Mouse (Mus musculus) left cerebral cortex, adult 8-10 months (tissue): ENCODE results near the gene Proz. TPM values are rescaled to one million over a fixed set of nuclear protein-coding genes. Genes with fewer than 3 reads are reported as not detected.

Source experiments
- DNase-seq, 2 experiments: peaks; one replicate each; pipeline ENCODE4 v3.0.0; 2022; ENCODE audit warnings: low spot score in 2 of 2
- total RNA-seq, 4 experiments: library from RNA; stranded (reverse); gene quantifications; 2 replicates each; pipeline ENCODE4 v1.2.4; 2022

Proz gene
- total RNA-seq, 4 experiments from 2014 or later, result not detected

GRCm38 (mm10) chr8:13105908-13106551 is 45.3 kb downstream of the Proz start:
- DNase-seq, result no peak

DNA sequence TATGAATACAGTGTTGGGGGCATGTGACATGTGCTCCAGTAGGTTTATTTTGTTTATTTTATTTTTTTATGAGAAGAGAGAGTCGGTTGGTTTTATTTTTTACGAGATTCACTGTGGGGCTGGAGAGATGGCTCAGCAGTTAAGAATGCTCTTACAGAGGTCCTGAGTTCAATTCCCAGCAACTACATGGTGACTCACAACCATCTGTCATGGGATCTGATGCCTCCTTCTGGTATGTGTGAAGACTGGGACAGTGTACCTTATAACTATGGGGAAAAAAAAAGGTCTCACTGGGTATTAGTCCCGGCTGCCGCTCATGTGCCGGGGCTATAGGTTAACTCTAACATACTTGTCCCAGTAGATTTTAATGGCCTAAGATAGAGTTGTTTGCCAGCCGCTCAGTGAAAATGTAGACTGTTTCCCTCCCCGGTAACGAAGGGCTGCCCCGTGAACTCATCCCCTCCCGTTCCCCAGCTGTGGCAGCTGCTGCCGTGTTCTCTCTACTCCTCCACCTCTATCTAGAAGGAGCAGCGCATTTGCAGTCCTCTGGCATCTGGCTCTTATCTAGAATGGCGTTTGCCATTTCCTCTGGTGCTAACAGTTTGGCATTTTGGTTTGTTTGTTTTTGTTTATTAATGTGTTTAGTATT is 47.4 kb downstream of the Proz start:
- no peak for DNase-seq

DNA sequence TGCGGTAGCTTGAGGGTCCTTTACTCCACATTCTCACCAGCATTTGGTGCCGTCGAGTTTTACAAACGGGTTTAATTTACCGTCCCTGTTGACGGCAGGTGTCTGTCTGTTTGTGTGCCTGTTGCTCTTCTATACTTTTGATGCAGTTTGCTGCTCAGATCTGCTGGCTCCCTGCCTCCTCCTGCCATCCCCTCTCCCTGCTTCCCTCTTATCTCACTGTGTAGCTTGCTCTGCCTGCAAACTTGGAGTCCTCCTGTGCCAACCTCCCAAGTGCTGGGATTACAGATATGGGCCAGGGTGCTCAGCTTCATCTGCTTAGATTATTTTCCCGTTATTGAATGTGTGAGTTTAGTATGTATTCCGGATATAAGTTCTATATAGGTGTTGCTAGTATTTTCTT is 48.3 kb downstream of the Proz start:
- no peak for DNase-seq

- DNase-seq, result no peak
Observed at GRCm38 (mm10) chr8:13109416-13109960, 48.8 kb downstream of the Proz start.

- no peak for DNase-seq
Observed at GRCm38 (mm10) chr8:13111917-13112316, 51.2 kb downstream of the Proz start.

GRCm38 (mm10) chr8:13113232-13113631 is 52.5 kb downstream of the Proz start:
- DNase-seq, result no peak

- DNase-seq, result no peak
Observed at GRCm38 (mm10) chr8:13117096-13117495, 56.4 kb downstream of the Proz start.

DNA sequence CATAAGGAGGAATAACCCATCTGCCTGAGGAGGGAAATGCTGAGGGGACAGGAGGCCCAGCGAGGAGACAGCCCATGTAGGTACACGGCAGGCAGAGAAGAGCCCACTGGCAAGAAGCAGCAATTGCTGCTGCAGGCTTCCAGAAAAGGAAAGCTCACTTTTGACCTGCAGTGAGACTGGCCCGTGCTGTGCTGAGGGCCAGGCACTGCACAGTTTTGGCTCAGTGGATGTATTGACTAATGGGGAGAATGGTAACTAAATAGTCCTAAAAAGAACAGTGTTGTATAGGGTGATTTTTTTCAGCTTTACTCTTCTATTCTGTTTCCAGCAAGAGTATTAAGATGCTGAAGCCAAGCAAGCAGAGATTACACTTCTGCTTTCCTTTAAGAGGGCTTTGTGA is 57.8 kb downstream of the Proz start:
- no peak for DNase-seq

GRCm38 (mm10) chr8:13120882-13121665 is 60.4 kb downstream of the Proz start:
- no peak for DNase-seq

DNA sequence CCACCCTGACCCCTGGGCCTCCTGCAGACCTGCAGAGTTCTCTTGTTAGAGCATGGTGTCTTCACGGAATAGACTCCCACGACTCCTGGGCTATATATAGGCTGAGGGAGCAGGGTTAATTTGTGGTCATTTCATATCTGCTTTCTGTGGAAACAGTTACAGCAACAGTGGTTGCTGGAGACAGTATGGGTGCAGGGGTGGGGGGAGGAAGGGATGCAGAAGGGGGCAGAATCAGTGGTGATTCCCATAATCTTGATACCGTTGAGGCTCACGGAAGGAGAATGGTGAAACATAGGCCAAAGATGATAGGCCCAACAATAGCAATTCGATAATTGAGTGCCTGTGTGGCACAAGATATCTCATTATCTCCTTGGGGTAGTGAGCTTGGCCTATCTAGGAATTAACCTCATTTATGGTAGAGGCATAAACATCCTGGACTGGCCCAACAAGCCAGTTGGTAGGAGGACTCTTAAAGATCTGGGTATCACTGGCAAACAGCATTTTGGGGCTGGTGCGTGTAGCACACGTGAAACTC is 62.2 kb downstream of the Proz start:
- DNase-seq, result no peak

DNA sequence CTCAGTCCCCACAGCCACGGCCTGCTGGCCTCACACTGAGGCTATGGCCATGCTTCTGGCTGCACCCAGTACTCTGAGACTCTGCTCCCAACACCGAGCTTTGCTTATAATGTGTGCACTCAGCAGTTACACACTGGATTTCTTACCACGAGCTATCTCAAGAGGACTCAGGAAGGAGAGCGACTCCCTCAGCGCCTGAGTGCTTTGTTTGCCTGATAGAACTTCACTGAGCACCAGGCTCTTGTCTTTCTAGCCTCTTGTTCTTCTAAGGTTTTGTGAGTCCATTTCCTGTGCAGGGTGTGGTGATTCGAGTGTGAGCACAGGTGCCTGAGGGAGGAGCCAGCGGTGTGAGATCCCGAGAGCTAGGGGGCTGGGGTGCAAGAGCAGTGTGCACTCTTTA is 64.2 kb downstream of the Proz start:
- DNase-seq, result no peak

Other genes with a start within 250 kb of the Proz start
- 100 to 1,000 TPM; 209 to 241 (median 226) TPM for gene Mcf2l, start 187.1 kb upstream of the Proz start, total RNA-seq
- gene F7, start 34.9 kb upstream of the Proz start, total RNA-seq, result under 1 TPM in 2 of 4 experiments, not detected in 2; 0.19 to 0.20 TPM
- not detected for gene F10, start 23.6 kb upstream of the Proz start, total RNA-seq
- gene Pcid2, start 44.5 kb downstream of the Proz start, total RNA-seq, result 10 to 100 TPM; 24.6 to 33.1 (median 28.5) TPM
- 10 to 100 TPM; 52.9 to 58.8 (median 53.7) TPM for gene Cul4a, start 44.7 kb downstream of the Proz start, total RNA-seq
- gene Lamp1, start 98.2 kb downstream of the Proz start, total RNA-seq, result 100 to 1,000 TPM; 296 to 343 (median 307) TPM
- 1 to 10 TPM; 5.1 to 7.4 (median 5.7) TPM for gene Grtp1, start 139.7 kb downstream of the Proz start, total RNA-seq
- gene Adprhl1, start 193.2 kb downstream of the Proz start, total RNA-seq, result 1 to 10 TPM; 1.4 to 2.3 (median 1.7) TPM
- 10 to 100 TPM; 38.6 to 43.6 (median 39.0) TPM for gene Dcun1d2, start 227.2 kb downstream of the Proz start, total RNA-seq
- gene Tmco3, start 227.3 kb downstream of the Proz start, total RNA-seq, result 10 to 100 TPM; 39.5 to 52.8 (median 50.3) TPM